Mouse (Mus musculus) limb, embryonic 13.5 days (tissue): Measurements from ENCODE around the gene Nudt6. TPM values are rescaled to one million over a fixed set of nuclear protein-coding genes. Genes with fewer than 3 reads are reported as not detected.

ENCODE experiments used
- polyA plus RNA-seq: library from polyadenylated mRNA; unstranded; fragments of >200 nt; fragmentation: Nextera tagmentation; extraction: Ambion mirVana; gene quantifications from 2 replicates; pipeline ENCODE4 v1.2.1, GENCODE M21; 2015

The Nudt6 gene
- polyA plus RNA-seq, 1 experiment from 2014 or later: 4.5 TPM

Other genes with a start within 250 kb of the Nudt6 start
- gene Il21, start 187.6 kb downstream of the Nudt6 start, polyA plus RNA-seq: not detected in 2 replicates
- 8.7 and 9.5 TPM in 2 replicates for gene Bbs12, start 107.7 kb downstream of the Nudt6 start, polyA plus RNA-seq
- gene Cetn4, start 107.5 kb downstream of the Nudt6 start, polyA plus RNA-seq: 3.2 and 4.0 TPM in 2 replicates
- 3.9 and 4.7 TPM in 2 replicates for gene Fgf2, start 71.9 kb downstream of the Nudt6 start, polyA plus RNA-seq
- 40.3 and 44.6 TPM in 2 replicates for gene Spata5, start 315 bp downstream of the Nudt6 start, polyA plus RNA-seq
- gene Spry1, start 219.7 kb upstream of the Nudt6 start, polyA plus RNA-seq: 14.8 and 17.4 TPM in 2 replicates